Mouse (Mus musculus) C2C12 (cell line): ENCODE measurements around the gene Mon2.

Source experiments
- CEBPB ChIP-seq: IDR thresholded peaks from one replicate; pipeline ENCODE4 v1.6.1; 2011; ENCODE audit warnings: low read depth, mild to moderate bottlenecking, control low read depth, moderate library complexity
- CTCF ChIP-seq: IDR thresholded peaks from one replicate; pipeline ENCODE4 v1.5.1; 2011; ENCODE audit not compliant: control insufficient read depth, insufficient read depth, insufficient read length
- MAX ChIP-seq: IDR thresholded peaks from one replicate; pipeline ENCODE4 v1.6.1; 2011; ENCODE audit warnings: mild to moderate bottlenecking, control low read depth
- MYOD1 ChIP-seq: IDR thresholded peaks from one replicate; pipeline ENCODE4 v1.6.1; 2011; ENCODE audit warnings: low read depth; ENCODE audit not compliant: control insufficient read depth, insufficient read length
- MYOG ChIP-seq: IDR thresholded peaks from one replicate; pipeline ENCODE4 v1.6.1; 2011; ENCODE audit not compliant: control insufficient read depth, insufficient read length; ENCODE audit errors: extremely low read depth

- TF ChIP-seq CTCF (no peak), MYOD1 (no peak), MAX (no peak), CEBPB (no peak), MYOG (no peak)
Measured at GRCm38 (mm10) chr10:122950966-122951365, 125.3 kb downstream of the Mon2 start.
